Mouse (Mus musculus) limb, embryonic 12.5 days (tissue): ENCODE measurements at regions not wholly inside any gene's neighbourhood (a gene's known extent, or its start where the extent isn't known, plus 50 kb on each side); places are given as distances from the start of the nearest gene placed in this dataset.

ENCODE experiments used
- ATAC-seq: fragments of 200-750 bp; cut with Nextera tagmentation; 2 replicates; pipeline ENCODE4 v1.8.0; 2017; ENCODE audit warnings: low read depth, moderate TSS enrichment; ENCODE audit not compliant: insufficient number of reproducible peaks, insufficient read depth, low FRiP score, low TSS enrichment
- H3K27ac ChIP-seq: fragments of 300-500 bp; sonication (generic); 2 replicates; pipeline ENCODE4 v1.5.1; 2016; ENCODE audit warnings: mild to moderate bottlenecking, moderate library complexity
- H3K27me3 ChIP-seq: fragments of 300-500 bp; sonication (generic); 2 replicates; pipeline ENCODE4 v1.6.1; 2016; ENCODE audit warnings: mild to moderate bottlenecking, moderate library complexity
- H3K36me3 ChIP-seq: fragments of 300-500 bp; sonication (generic); 2 replicates; pipeline ENCODE4 v1.6.1; 2016; ENCODE audit warnings: mild to moderate bottlenecking, moderate library complexity
- H3K4me1 ChIP-seq: fragments of 300-500 bp; sonication (generic); replicated peaks from 2 replicates; pipeline ENCODE4 v1.6.1; 2016
- H3K4me2 ChIP-seq: fragments of 300-500 bp; sonication (generic); 2 replicates; pipeline ENCODE4 v1.6.1; 2016; ENCODE audit warnings: mild to moderate bottlenecking, moderate library complexity
- H3K4me3 ChIP-seq: fragments of 300-500 bp; sonication (generic); replicated peaks from 2 replicates; pipeline ENCODE4 v1.5.1; 2016; ENCODE audit warnings: mild to moderate bottlenecking
- H3K9ac ChIP-seq: fragments of 300-500 bp; sonication (generic); replicated peaks from 2 replicates; pipeline ENCODE4 v1.6.1; 2016; ENCODE audit warnings: mild to moderate bottlenecking, moderate library complexity
- H3K9me3 ChIP-seq: fragments of 300-500 bp; sonication (generic); 2 replicates; pipeline ENCODE4 v1.6.1; 2016; ENCODE audit warnings: mild to moderate bottlenecking, moderate library complexity
- WGBS: fragments of 180-500 bp; shearing (Covaris S2); methylation state at CpG from one replicate; pipeline ENCODE4 v1.1.7; 2016; 5-methylcytosine and 5-hydroxymethylcytosine counted together

- H3K9me3 ChIP-seq, result no peaks in the 10 kb centered on the region
- no peaks in the 10 kb centered on the region for H3K4me1 ChIP-seq
- no peak overlapping the region for H3K4me3 ChIP-seq
- H3K4me2 ChIP-seq, result no peak overlapping the region
- WGBS, result 92% methylated on average over 5 of the region's 5 CpGs
- no peak overlapping the region for H3K27ac ChIP-seq
- ATAC-seq, result no peak
- no peaks in the 10 kb centered on the region for H3K36me3 ChIP-seq
- H3K27me3 ChIP-seq, result no peaks in the 10 kb centered on the region
- H3K9ac ChIP-seq, result no peak overlapping the region
These were observed 168.4 kb downstream of the B3gnt2 start for GRCm38 (mm10) chr11:22692281-22692857.

GRCm38 (mm10) chr11:22692941-22693341, 167.8 kb downstream of the B3gnt2 start:
- H3K9me3 ChIP-seq, result no peaks in the 10 kb centered on the region
- no peaks in the 10 kb centered on the region for H3K4me1 ChIP-seq
- H3K4me2 ChIP-seq, result no peak overlapping the region
- no peak overlapping the region for H3K4me3 ChIP-seq
- no peak overlapping the region for H3K9ac ChIP-seq
- WGBS, result 43% methylated on average over 1 of the region's 1 CpGs
- no peak for ATAC-seq
- H3K27me3 ChIP-seq, result no peaks in the 10 kb centered on the region
- H3K36me3 ChIP-seq, result no peaks in the 10 kb centered on the region
- no peak overlapping the region for H3K27ac ChIP-seq

- Histone ChIP-seq H3K9me3 (no peaks in the 10 kb centered on the region), H3K27ac (no peak overlapping the region), H3K27me3 (no peaks in the 10 kb centered on the region), H3K4me3 (no peak overlapping the region), H3K4me1 (no peaks in the 10 kb centered on the region), H3K9ac (no peak overlapping the region), H3K4me2 (no peak overlapping the region), H3K36me3 (no peaks in the 10 kb centered on the region)
- no peak for ATAC-seq
- WGBS, result 82% methylated on average over 2 of the region's 2 CpGs
These were observed 167.4 kb downstream of the B3gnt2 start for GRCm38 (mm10) chr11:22693376-22693775.

DNA sequence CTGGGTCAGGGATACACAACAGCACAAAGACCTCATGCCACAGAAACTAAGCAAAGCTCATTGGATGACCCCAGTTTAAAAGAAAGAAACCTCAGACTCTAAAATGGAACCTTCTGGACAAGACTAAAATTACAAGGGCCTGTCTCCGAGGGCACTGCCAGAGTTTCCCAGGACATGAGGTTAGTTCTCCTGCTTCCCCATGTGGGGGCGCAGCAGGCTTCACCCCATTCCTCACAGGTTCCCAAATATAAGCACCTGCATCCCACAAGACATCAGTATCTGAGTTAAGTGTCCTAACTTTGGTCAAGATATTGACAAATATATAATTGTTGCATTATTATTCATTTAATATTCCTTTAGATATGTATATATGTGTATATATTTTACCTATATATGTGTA, 166.8 kb downstream of the B3gnt2 start:
- Histone ChIP-seq H3K27me3 (no peaks in the 10 kb centered on the region), H3K4me2 (no peak overlapping the region), H3K27ac (no peak overlapping the region), H3K4me1 (no peaks in the 10 kb centered on the region; the same call in 1 of the 2 replicates), H3K36me3 (no peaks in the 10 kb centered on the region), H3K4me3 (no peak overlapping the region), H3K9ac (no peak overlapping the region), H3K9me3 (no peaks in the 10 kb centered on the region)
- no peak for ATAC-seq
- WGBS, result 77% methylated on average over 2 of the region's 2 CpGs

GRCm38 (mm10) chr11:22694829-22695228, 165.9 kb downstream of the B3gnt2 start:
- Histone ChIP-seq H3K4me2 (no peak overlapping the region), H3K27ac (no peak overlapping the region), H3K9me3 (no peaks in the 10 kb centered on the region), H3K36me3 (no peaks in the 10 kb centered on the region), H3K9ac (no peak overlapping the region), H3K4me3 (no peak overlapping the region), H3K27me3 (no peaks in the 10 kb centered on the region), H3K4me1 (no peaks in the 10 kb centered on the region; the same call in 1 of the 2 replicates)
- no peak for ATAC-seq
- WGBS, result 79% methylated on average over 5 of the region's 5 CpGs

DNA sequence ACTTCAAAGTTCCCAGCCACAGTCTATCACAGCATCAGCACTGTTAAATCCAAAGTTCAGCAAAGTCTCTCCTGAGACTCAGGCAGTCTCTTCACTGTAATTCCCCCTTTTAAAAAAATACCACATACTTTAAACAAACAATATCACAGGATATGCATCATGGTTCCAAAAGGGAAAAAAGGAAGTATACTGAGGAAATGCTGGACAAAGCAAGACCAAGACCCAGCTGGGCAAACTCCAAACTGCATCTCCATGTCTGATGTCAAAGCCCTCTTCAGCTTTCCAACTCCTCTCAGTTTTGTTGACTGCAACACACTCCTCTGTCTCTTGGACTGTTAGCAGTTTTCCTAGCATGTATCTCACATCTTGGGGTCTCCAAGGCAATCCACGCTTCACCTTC, 165.5 kb downstream of the B3gnt2 start:
- Histone ChIP-seq H3K4me1 (no peaks in the 10 kb centered on the region; the same call in 1 of the 2 replicates), H3K9me3 (no peaks in the 10 kb centered on the region), H3K27ac (no peak overlapping the region), H3K4me3 (no peak overlapping the region), H3K4me2 (no peak overlapping the region), H3K27me3 (no peaks in the 10 kb centered on the region), H3K36me3 (no peaks in the 10 kb centered on the region), H3K9ac (no peak overlapping the region)
- 92% methylated on average over 1 of the region's 1 CpGs for WGBS
- no peak for ATAC-seq

- no peaks in the 10 kb centered on the region for H3K9me3 ChIP-seq
- no peak overlapping the region for H3K27ac ChIP-seq
- no peak overlapping the region for H3K4me3 ChIP-seq
- no peak for ATAC-seq
- no peaks in the 10 kb centered on the region for H3K36me3 ChIP-seq
- H3K9ac ChIP-seq, result no peak overlapping the region
- H3K4me2 ChIP-seq, result no peak overlapping the region
- H3K27me3 ChIP-seq, result no peaks in the 10 kb centered on the region
- no peaks in the 10 kb centered on the region; the same call in 1 of the 2 replicates for H3K4me1 ChIP-seq
- WGBS, result 70% methylated on average over 5 of the region's 5 CpGs
These were observed 162.5 kb downstream of the B3gnt2 start for GRCm38 (mm10) chr11:22698057-22698941.

DNA sequence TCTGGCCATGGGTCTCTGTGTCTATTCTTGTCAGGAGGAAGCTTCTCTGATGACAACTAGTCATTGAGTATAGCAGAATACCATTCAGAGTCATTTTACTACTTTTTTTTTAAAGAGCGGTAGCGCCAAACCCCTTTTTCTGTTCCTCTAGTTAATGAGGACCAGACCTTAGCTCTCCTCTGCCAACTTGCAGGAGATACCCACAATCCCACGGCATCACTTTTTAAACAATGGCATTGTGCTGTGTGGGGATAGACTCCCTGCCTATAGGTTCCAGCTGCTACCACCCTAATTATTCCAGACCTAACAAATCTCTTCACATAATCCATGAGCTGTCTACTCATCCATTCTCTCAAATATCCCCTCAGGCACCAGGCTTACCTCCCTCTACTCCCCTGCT, 154.7 kb downstream of the B3gnt2 start:
- no peak overlapping the region for H3K9ac ChIP-seq
- H3K4me2 ChIP-seq, result no peak overlapping the region
- no peak overlapping the region for H3K27ac ChIP-seq
- 70% methylated on average over 3 of the region's 3 CpGs for WGBS
- ATAC-seq, result no peak
- H3K9me3 ChIP-seq, result no peaks in the 10 kb centered on the region
- no peak overlapping the region for H3K4me3 ChIP-seq
- no peaks in the 10 kb centered on the region for H3K27me3 ChIP-seq
- no peaks in the 10 kb centered on the region for H3K4me1 ChIP-seq
- H3K36me3 ChIP-seq, result no peaks in the 10 kb centered on the region
